Mouse (Mus musculus): ENCODE data around the gene Pou2f3. TPM values are rescaled to one million over a fixed set of nuclear protein-coding genes. Genes with fewer than 3 reads are reported as not detected.
"Not testable (repeated sequence)": the region's sequence is repeated elsewhere in the genome, so short reads cannot be mapped to it uniquely, and the experiment has no call there.

Pou2f3 gene
- polyA plus RNA-seq, 1 experiment from 2014 or later = 0.47 TPM

DNA sequence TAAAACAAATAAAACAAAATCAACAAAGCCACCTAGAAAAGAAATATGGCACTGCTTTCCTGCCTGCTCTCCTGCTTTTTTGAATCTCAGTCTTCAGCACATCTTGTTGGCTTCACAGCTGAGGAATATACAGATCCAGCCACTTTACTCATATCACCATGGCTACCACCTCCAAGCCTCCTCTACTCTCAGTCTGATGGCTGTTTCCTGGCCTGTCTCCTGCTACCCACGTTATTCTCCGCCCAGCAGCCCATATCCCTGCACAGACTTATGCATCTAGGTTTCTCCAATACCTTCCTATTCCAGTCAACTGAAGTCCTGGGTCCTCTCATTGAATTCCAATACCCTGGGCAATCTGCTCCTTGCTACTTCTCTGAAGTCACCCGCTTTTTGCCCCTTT, 76.6 kb downstream of the Pou2f3 start:
- no peak overlapping the region for H3K4me2 ChIP-seq (ENCODE audit: low read length)
- no peak overlapping the region for H3K9ac ChIP-seq (ENCODE audit: low read depth, low read length)
- H3K4me3 ChIP-seq (replicated peaks; ENCODE audit: low read depth, low read length) = no peak overlapping the region
- H3K27ac ChIP-seq = no peak overlapping the region
- 69% methylated on average over 3 of the region's 3 CpGs for WGBS
- H3K27me3 ChIP-seq (ENCODE audit: insufficient read depth, low read length) = no peaks in the 10 kb centered on the region
- DNase-seq (ENCODE audit: low spot score) = no peak
- H3K9me3 ChIP-seq (replicated peaks; ENCODE audit: low read length) = no peaks in the 10 kb centered on the region
- ATAC-seq (replicated peaks; ENCODE audit: low FRiP score, low read depth) = no peak
- no peak for TF ChIP-seq CTCF (IDR thresholded peaks at IDR 0.05; ENCODE audit: low read depth)
- H3K36me3 ChIP-seq (ENCODE audit: insufficient read depth, low read length) = no peaks in the 10 kb centered on the region
- H3K4me1 ChIP-seq (replicated peaks; ENCODE audit: insufficient read depth, low read length) = no peaks in the 10 kb centered on the region

DNA sequence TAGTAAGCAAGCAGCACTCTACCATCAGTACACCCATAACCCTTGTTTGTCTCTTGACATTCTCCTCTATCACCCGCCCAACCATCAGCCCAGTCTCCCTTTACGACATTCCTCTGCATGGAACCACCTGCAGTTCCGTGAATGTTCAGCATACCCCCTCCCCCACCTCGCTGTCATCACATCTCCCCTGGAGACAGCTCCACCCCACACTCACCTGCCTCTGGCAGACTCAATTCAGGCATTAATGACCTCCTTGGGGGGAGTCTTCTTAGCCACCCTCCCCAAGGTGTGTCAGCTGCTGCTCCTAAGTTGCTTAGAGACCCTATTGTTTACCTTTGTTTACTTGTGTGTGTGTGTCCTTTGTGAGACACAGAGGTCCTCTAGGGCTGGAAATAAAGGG, 77.8 kb downstream of the Pou2f3 start:
- no peak for TF ChIP-seq CTCF (IDR thresholded peaks at IDR 0.05; ENCODE audit: low read depth)
- Histone ChIP-seq H3K4me3 (replicated peaks; ENCODE audit: low read depth, low read length) (no peak overlapping the region), H3K4me2 (ENCODE audit: low read length) (no peak overlapping the region), H3K36me3 (ENCODE audit: insufficient read depth, low read length) (no peaks in the 10 kb centered on the region), H3K27ac (no peak overlapping the region), H3K27me3 (ENCODE audit: insufficient read depth, low read length) (no peaks in the 10 kb centered on the region), H3K9me3 (replicated peaks; ENCODE audit: low read length) (no peaks in the 10 kb centered on the region), H3K4me1 (replicated peaks; ENCODE audit: insufficient read depth, low read length) (no peaks in the 10 kb centered on the region), H3K9ac (ENCODE audit: low read depth, low read length) (no peak overlapping the region)
- no peak for ATAC-seq (replicated peaks; ENCODE audit: low FRiP score, low read depth)
- no peak for DNase-seq (ENCODE audit: low spot score)
- 42% methylated on average over 4 of the region's 4 CpGs for WGBS

DNA sequence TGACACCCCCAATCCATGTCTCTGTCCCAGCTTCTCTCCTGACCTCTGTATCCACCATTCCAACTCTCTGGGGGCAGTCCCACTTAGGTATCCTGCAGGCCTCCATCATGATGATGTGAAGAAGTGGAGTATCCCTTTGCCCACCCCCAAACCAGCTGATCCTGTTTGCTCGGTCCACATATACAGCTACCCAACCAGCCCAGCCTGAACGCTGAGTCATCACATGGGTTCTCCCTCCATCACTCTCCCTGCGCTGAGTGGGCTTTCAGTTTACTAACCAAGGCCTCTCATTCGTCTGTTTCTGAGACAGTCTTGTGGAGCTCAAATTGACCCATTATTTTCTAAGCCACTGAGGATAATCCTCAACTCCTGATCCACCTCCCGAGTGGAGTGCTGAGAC, 78.2 kb downstream of the Pou2f3 start:
- no peak overlapping the region for H3K9ac ChIP-seq (ENCODE audit: low read depth, low read length)
- no peaks in the 10 kb centered on the region for H3K27me3 ChIP-seq (ENCODE audit: insufficient read depth, low read length)
- DNase-seq (ENCODE audit: low spot score) (no peak), ATAC-seq (replicated peaks; ENCODE audit: low FRiP score, low read depth) (no peak; the same call in 1 of the 2 replicates)
- WGBS = 78% methylated on average over 5 of the region's 5 CpGs
- H3K4me1 ChIP-seq (replicated peaks; ENCODE audit: insufficient read depth, low read length) = no peaks in the 10 kb centered on the region
- H3K4me3 ChIP-seq (replicated peaks; ENCODE audit: low read depth, low read length) = no peak overlapping the region
- no peak overlapping the region for H3K27ac ChIP-seq
- H3K36me3 ChIP-seq (ENCODE audit: insufficient read depth, low read length) = no peaks in the 10 kb centered on the region
- H3K9me3 ChIP-seq (replicated peaks; ENCODE audit: low read length) = no peaks in the 10 kb centered on the region
- TF ChIP-seq CTCF (IDR thresholded peaks at IDR 0.05; ENCODE audit: low read depth) = no peak
- no peak overlapping the region for H3K4me2 ChIP-seq (ENCODE audit: low read length)

GRCm38 (mm10) chr9:43130684-43131083, 79.5 kb downstream of the Pou2f3 start:
- 93% methylated on average over 2 of the region's 2 CpGs for WGBS
- peak; percentile 43 for TF ChIP-seq CTCF (IDR thresholded peaks at IDR 0.05; ENCODE audit: low read depth)

GRCm38 (mm10) chr9:43127101-43127787, 82.9 kb downstream of the Pou2f3 start:
- Histone ChIP-seq H3K4me3 (replicated peaks; ENCODE audit: low read depth, low read length) (no peak overlapping the region), H3K9me3 (replicated peaks; ENCODE audit: low read length) (no peaks in the 10 kb centered on the region), H3K9ac (ENCODE audit: low read depth, low read length) (no peak overlapping the region), H3K36me3 (ENCODE audit: insufficient read depth, low read length) (no peaks in the 10 kb centered on the region), H3K27me3 (ENCODE audit: insufficient read depth, low read length) (no peaks in the 10 kb centered on the region), H3K4me1 (replicated peaks; ENCODE audit: insufficient read depth, low read length) (no peaks in the 10 kb centered on the region), H3K4me2 (ENCODE audit: low read length) (no peak overlapping the region), H3K27ac (0 out of 2 replicates have a peak overlapping the region, but pooled peaks have one; percentile 13)
- no peak for TF ChIP-seq CTCF (IDR thresholded peaks at IDR 0.05; ENCODE audit: low read depth)
- WGBS = 62% methylated on average over 10 of the region's 10 CpGs
- DNase-seq (ENCODE audit: low spot score) (peak; percentile 43), ATAC-seq (replicated peaks; ENCODE audit: low FRiP score, low read depth) (no peak)

More at GRCm38 (mm10) chr9:43130684-43131083, 79.5 kb downstream of the Pou2f3 start:
- Histone ChIP-seq H3K9me3 (replicated peaks; ENCODE audit: low read length) (no peaks in the 10 kb centered on the region), H3K36me3 (ENCODE audit: insufficient read depth, low read length) (no peaks in the 10 kb centered on the region), H3K9ac (ENCODE audit: low read depth, low read length) (no peak overlapping the region), H3K27me3 (ENCODE audit: insufficient read depth, low read length) (no peaks in the 10 kb centered on the region), H3K4me1 (replicated peaks; ENCODE audit: insufficient read depth, low read length) (no peaks in the 10 kb centered on the region), H3K4me3 (replicated peaks; ENCODE audit: low read depth, low read length) (no peak overlapping the region), H3K4me2 (ENCODE audit: low read length) (no peak overlapping the region), H3K27ac (no peak overlapping the region)
- DNase-seq (ENCODE audit: low spot score) (no peak), ATAC-seq (replicated peaks; ENCODE audit: low FRiP score, low read depth) (no peak)

DNA sequence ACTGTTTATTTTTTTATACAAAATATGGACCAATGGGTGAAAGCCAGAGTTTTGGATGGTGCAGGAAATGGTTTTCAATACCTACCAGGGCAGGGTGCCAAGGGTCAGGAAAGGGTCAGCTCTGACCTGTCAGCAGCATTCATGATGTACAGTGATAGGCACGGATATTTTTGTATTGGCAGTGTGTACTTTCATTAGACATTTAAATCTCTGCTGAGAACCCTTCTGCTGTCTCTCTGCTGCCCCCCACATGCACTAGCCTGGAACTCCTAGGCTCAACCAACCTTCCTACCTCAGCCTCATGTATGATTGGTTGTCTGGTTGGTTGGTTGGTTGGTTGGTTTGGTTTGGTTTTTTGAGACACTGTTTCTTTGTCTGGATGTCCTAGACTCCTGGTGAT, 87.8 kb downstream of the Pou2f3 start:
- H3K4me1 ChIP-seq (replicated peaks; ENCODE audit: insufficient read depth, low read length) = no peaks in the 10 kb centered on the region
- WGBS = 43% methylated on average over 1 of the region's 1 CpGs
- TF ChIP-seq CTCF (IDR thresholded peaks at IDR 0.05; ENCODE audit: low read depth) = peak; percentile 45
- no peaks in the 10 kb centered on the region for H3K27me3 ChIP-seq (ENCODE audit: insufficient read depth, low read length)
- no peak overlapping the region for H3K4me2 ChIP-seq (ENCODE audit: low read length)
- no peak for DNase-seq (ENCODE audit: low spot score)
- no peaks in the 10 kb centered on the region for H3K9me3 ChIP-seq (replicated peaks; ENCODE audit: low read length)
- no peak for ATAC-seq (replicated peaks; ENCODE audit: low FRiP score, low read depth)
- H3K36me3 ChIP-seq (ENCODE audit: insufficient read depth, low read length) = no peaks in the 10 kb centered on the region
- no peak overlapping the region for H3K4me3 ChIP-seq (replicated peaks; ENCODE audit: low read depth, low read length)
- no peak overlapping the region for H3K9ac ChIP-seq (ENCODE audit: low read depth, low read length)
- no peak overlapping the region for H3K27ac ChIP-seq

- H3K9me3 ChIP-seq (replicated peaks; ENCODE audit: low read length); H3K27ac ChIP-seq; H3K27me3 ChIP-seq (ENCODE audit: insufficient read depth, low read length); H3K4me1 ChIP-seq (replicated peaks; ENCODE audit: insufficient read depth, low read length); H3K4me2 ChIP-seq (ENCODE audit: low read length); ATAC-seq (replicated peaks; ENCODE audit: low FRiP score, low read depth); DNase-seq (ENCODE audit: low spot score); H3K4me3 ChIP-seq (replicated peaks; ENCODE audit: low read depth, low read length); H3K9ac ChIP-seq (ENCODE audit: low read depth, low read length); H3K36me3 ChIP-seq (ENCODE audit: insufficient read depth, low read length): not testable (repeated sequence)
- 84% methylated on average over 2 of the region's 2 CpGs for WGBS
These were observed 88.2 kb downstream of the Pou2f3 start for GRCm38 (mm10) chr9:43121948-43122347.
